Mouse (Mus musculus) inflammation-experienced regulatory T-cells, adult 6 months (primary cell): ENCODE results near the gene Gpx5. TPM values are rescaled to one million over a fixed set of nuclear protein-coding genes. Genes with fewer than 3 reads are reported as not detected.

Experiments used
- polyA plus RNA-seq, 3 experiments: library from polyadenylated mRNA; unstranded; fragments of 100-300 nt; shearing (Covaris generic); gene quantifications; one replicate each; pipeline ENCODE4 v1.2.1; 2017

The Gpx5 gene
- polyA plus RNA-seq, 3 experiments from 2014 or later, result not detected

Other genes with a start within 250 kb of the Gpx5 start
- under 1 TPM in 1 of 3 experiments, not detected in 2; 0.26 TPM for gene Olfr1370, start 217.8 kb downstream of the Gpx5 start, polyA plus RNA-seq
- gene Olfr1369-ps1, start 181.2 kb downstream of the Gpx5 start, polyA plus RNA-seq, result under 1 TPM in 2 of 3 experiments, not detected in 1; 0.13 to 0.27 TPM
- gene Olfr263, start 163.1 kb downstream of the Gpx5 start, polyA plus RNA-seq, result not detected
- not detected for gene Olfr1368, start 146.9 kb downstream of the Gpx5 start, polyA plus RNA-seq
- 10 to 100 TPM; 16.0 to 17.3 (median 16.3) TPM for gene Trim27, start 113.3 kb downstream of the Gpx5 start, polyA plus RNA-seq
- gene Gpx6, start 19.4 kb upstream of the Gpx5 start, polyA plus RNA-seq, result not detected
- gene Olfr1367, start 54.2 kb upstream of the Gpx5 start, polyA plus RNA-seq, result not detected
- gene Zscan12, start 70.1 kb upstream of the Gpx5 start, polyA plus RNA-seq, result 1 to 10 TPM; 3.9 to 9.2 (median 8.1) TPM
- 10 to 100 TPM; 23.7 to 42.0 (median 33.0) TPM for gene Zkscan3, start 110.0 kb upstream of the Gpx5 start, polyA plus RNA-seq
- 1 to 10 TPM in 2 of 3 experiments, under 1 TPM in 1; 0.68 to 1.7 (median 1.6) TPM for gene Pgbd1, start 148.3 kb upstream of the Gpx5 start, polyA plus RNA-seq
- 10 to 100 TPM; 42.6 to 84.1 (median 72.6) TPM for gene Zscan26, start 161.0 kb upstream of the Gpx5 start, polyA plus RNA-seq
- under 1 TPM in 1 of 3 experiments, not detected in 2; 0.62 TPM for gene Nkapl, start 175.8 kb upstream of the Gpx5 start, polyA plus RNA-seq
- not detected for gene Zkscan4, start 186.2 kb upstream of the Gpx5 start, polyA plus RNA-seq
- gene Gm10065, start 186.7 kb upstream of the Gpx5 start, polyA plus RNA-seq, result not detected
- gene AK157302, start 202.5 kb upstream of the Gpx5 start, polyA plus RNA-seq, result under 1 TPM in 1 of 3 experiments, not detected in 2; 0.17 TPM
- gene Gm11273, start 208.7 kb upstream of the Gpx5 start, polyA plus RNA-seq, result 10 to 100 TPM in 2 of 3 experiments, 1 to 10 TPM in 1; 5.4 to 41.4 (median 31.6) TPM
- gene Zkscan8, start 238.4 kb upstream of the Gpx5 start, polyA plus RNA-seq, result 1 to 10 TPM; 5.8 to 8.7 (median 5.9) TPM